Mouse (Mus musculus): ENCODE data around the gene Sult3a2.

- TF ChIP-seq POLR2A (IDR thresholded peaks at IDR 0.05; ENCODE audit: extremely low read depth, insufficient read depth, low read length): no peak
- no peak for TF ChIP-seq CTCF (IDR thresholded peaks at IDR 0.05; ENCODE audit: extremely low read depth, insufficient read depth, low read length)
These were observed 27.8 kb upstream of the Sult3a2 start for GRCm38 (mm10) chr10:33814266-33814665.
